Mouse (Mus musculus) A20 (cell line): Measurements from ENCODE around the gene Adgrg1.

Experiments used
- DNase-seq: peaks from one replicate; pipeline ENCODE4 v3.0.0-alpha.2; 2011; ENCODE audit warnings: low read depth, low spot score

Gene Adgrg1

DNA sequence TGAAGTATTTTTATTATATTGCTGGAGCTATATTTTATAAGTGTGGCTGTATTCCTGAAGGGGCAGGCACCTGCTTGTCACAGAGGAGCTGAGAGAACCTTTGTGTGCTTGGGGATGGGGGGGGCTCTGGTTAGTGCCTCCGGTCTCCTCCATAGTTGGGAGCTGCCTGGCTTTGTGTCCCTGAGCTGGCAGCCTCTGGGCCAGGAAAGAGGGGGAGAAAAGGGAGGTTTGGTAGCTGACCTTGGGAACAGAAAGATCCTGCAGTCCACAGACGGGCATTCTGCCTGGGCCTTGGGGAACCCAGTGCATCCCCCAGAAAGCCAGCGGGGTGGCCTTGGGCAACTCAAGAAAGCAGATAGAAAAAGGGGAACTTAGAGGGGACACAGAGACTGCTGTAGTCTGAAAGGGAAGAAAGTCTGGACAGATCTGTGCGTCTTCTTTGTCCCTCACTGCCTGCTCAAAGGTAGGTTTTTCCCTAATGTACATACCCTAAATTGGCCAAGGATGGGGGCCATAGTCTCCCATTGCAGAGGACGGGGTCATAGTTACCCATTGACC is 20.9 kb downstream of the Adgrg1 start:
- DNase-seq, result peak; percentile 15

GRCm38 (mm10) chr8:94996037-94996436 is 21.5 kb downstream of the Adgrg1 start:
- no peak for DNase-seq

GRCm38 (mm10) chr8:94996899-94997856 is 22.6 kb downstream of the Adgrg1 start:
- DNase-seq, result no peak

GRCm38 (mm10) chr8:94997857-94998243 is 23.3 kb downstream of the Adgrg1 start:
- DNase-seq, result no peak

DNA sequence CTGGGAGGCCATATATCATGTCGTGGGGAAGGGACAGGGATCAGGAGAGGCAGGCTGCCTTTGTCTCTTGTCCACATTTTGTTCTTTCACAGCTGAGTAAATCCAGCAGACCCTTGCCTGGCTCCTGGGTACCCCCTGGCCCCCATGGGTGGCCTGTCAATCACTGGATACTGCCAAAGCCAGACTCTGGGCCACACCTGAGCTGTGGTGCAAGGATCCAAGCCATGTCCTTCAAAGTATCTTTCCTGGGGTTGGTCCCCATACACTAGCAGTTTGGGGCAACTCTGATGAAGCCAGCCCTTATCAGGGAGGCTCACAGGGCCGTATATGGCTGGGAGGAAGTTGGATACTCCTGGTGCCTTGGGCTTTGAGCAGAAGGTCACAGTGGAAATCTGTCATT is 23.9 kb downstream of the Adgrg1 start:
- DNase-seq, result no peak

DNA sequence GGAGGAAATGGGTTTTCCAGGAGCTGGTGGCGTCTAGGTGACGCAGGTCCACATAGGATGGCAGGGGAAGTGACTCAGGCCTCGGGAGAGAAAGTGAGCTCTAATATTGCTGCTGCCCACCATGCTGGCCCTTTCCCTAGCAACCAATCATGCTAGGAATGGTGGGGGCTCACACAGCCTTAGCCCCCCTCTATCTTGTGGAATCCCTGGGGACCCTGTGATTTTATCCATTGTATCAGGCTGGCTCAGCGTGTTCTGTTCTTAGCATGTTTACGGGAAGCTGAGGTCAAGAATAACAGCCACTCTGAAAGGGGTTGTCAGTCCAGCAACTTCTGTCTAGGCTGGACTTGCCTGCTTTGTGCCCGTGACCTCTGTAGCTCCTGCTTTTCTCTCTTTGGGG is 24.5 kb downstream of the Adgrg1 start:
- no peak for DNase-seq

DNA sequence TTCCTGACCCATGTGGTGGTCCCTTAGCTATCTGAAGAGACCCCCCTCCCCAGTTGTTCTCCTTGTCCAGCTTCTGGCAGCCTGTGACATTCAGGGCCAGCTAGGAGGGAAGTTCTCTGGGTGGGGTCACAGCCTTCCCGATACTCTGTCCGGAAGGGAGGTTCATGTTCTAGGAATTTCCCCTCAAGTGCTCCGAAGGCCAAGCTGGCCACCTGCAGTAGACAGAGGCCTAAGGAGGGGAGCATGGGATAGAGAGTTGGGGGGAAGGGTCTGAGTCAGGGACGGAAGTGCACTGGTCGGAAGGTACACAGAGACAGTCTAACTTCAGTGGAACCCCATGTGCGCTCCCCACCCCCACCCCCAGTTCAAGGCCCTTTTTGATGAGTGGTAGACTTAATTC is 25.4 kb downstream of the Adgrg1 start:
- no peak for DNase-seq

- DNase-seq, result peak; percentile 35
Observed at GRCm38 (mm10) chr8:95000684-95001083, 26.1 kb downstream of the Adgrg1 start.

DNA sequence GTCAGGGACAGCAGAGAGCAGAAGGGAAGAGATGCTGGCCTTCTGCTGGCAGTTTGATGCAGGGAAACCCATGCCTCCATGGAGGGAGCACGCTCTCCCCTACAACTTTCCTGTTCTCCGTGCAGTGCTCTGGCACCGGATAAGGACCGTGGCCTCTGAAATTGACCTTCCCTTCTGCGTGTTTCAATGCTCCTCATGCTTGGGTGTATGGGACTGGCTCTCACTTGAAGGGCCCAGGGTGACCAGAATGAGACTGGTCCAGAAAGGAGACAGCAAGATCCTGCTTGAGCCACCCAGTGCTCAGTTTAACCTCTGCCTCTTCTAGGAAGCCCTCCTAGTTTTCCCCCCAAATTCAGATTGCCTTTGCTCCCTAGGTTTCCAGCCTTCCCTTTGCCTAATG is 26.6 kb downstream of the Adgrg1 start:
- no peak for DNase-seq

- peak; percentile 80 for DNase-seq
Observed at GRCm38 (mm10) chr8:95001655-95002054, 27.1 kb downstream of the Adgrg1 start.

GRCm38 (mm10) chr8:95002089-95002655 is 27.6 kb downstream of the Adgrg1 start:
- DNase-seq, result no peak

DNA sequence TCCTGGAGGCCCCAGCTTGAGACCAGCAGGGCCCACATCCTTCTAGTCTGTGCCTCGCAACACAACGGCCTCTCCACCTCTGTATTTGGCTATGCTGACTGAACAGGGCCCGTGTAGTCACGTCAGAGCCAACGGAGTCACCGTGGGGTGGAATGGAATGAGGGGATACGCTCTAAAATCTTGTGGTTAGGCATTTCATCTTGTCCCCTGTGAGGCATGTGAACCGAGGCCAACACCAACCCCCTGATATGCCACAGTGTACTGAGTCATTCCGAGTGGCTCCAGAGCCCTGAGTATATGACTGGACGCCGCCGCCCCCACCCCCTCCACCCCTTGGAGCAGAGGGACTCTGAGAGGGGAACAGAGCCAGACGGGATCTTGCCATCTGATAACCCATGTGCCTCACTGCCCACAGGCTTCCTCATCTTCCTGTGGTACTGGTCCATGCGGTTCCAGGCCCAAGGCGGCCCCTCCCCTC is 37.9 kb downstream of the Adgrg1 start:
- DNase-seq, result no peak

- DNase-seq, result no peak
Observed at GRCm38 (mm10) chr8:95015866-95016265, 41.3 kb downstream of the Adgrg1 start.

DNA sequence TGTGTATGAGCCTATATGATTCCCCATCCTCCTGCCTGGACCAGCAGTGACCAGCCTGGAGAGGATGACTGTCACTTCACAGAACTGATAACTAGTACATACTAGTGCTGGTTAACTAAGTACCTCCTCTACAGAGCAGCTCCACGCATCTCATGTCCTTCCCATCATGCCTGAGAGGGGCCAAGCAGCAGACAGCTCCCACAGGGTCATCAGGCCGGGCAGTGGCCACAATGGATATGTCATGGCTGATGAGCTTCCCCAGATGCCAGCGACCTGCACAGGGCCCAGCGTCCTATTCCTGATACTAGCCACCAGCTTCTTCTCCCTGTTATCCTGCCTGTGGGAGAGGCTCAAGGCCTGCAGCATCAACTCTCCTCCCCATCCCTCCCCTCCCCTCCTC is 42.1 kb downstream of the Adgrg1 start:
- no peak for DNase-seq

DNA sequence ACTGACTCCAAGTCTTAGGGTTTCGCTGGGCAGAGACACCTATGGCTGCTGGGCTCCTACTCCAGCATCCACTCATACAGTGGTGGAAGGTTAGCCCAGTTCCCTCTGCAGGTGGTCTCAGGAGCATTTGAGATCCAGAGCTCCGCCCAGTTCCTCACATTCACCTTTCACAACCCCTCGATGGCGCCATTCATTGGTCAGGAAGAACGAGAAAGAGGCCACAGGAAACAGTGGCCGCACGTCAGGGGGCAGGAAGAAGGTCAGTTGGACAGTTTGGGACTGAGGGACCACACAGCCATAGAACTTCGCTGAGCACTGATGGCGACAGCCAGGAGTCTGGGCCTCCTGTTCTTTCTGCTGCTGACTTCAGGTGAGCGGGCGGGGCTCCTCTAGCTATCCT is 42.9 kb downstream of the Adgrg1 start, which contains the start of gene Adgrg3:
Gene Adgrg3 (plus strand): TSS at position 242 of the 400 bp plus-strand sequence.
- no peak for DNase-seq

GRCm38 (mm10) chr8:95017969-95018635 is 43.6 kb downstream of the Adgrg1 start:
- DNase-seq, result no peak

DNA sequence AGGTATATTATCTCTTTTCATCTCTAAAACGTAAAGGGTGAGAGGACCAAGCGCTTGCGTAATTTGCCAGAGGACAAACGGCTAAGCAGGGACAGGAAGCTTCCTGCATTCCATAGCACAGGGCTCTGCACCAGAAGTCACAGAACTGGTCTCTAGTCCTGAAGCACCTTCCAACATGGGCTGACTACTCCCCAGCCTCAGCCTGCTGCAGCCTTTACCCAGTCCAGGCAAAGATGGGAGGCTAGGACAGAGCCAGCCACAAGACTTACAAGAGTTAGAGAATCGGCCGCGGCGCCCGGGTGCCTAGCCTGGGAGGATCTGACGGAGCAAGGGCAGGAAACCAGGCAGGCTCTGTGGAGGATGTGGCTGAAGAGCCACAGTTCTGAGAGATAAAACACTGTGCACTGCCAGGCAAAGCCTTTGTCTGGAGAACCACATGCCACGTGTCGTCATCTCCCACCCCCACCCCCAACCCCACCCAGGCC is 45.8 kb downstream of the Adgrg1 start:
- DNase-seq, result no peak

GRCm38 (mm10) chr8:95020821-95021220 is 46.3 kb downstream of the Adgrg1 start:
- no peak for DNase-seq

GRCm38 (mm10) chr8:95023201-95023600 is 48.6 kb downstream of the Adgrg1 start:
- DNase-seq, result no peak

DNA sequence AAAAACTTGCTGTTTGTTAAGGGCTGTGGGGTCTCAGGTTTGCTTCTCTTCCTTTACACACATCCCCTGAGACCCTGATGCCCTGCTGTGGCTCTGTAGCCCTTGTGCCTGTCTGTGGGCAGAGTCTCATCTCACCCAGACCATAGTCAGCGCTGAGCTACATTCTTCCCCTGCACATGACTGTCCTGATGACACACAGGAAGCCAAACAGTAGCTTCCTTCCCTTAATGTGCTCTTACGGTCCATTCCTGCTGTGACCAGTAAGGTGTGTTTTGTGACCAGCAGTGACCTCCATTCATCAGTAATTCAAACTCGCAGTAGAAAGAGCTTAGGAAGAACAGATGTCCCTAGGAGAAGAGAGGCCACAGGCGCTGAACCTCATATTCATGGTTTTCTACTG is 49.8 kb downstream of the Adgrg1 start:
- DNase-seq, result no peak

GRCm38 (mm10) chr8:95025421-95025820 is 50.9 kb downstream of the Adgrg1 start:
- DNase-seq, result peak; percentile 43

GRCm38 (mm10) chr8:95028391-95028790 is 53.8 kb downstream of the Adgrg1 start:
- peak; percentile 7 for DNase-seq
